ENCODE assay signal across 21 mouse cellular contexts in the genomic region with DNA sequence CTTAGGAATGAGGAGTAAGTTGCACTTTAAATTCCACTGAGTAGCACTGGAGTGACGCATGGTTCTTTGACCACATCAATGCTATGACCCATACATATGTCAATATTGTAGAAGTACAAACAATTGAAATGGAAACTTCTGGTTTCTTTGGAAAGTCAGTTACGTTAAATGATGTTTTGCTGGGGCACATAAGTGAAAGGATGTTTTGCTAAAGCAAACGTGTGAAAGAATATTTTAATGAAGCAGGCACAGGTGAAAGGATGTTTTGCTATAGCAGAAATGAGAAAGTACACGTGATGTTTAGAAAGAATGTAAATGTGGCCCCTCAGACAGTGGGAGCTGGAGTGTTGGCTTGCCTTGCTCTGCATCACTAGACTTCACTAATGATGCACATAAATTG.
DNase-seq lines count a peak whose midpoint lies in the region; ATAC-seq lines count a peak whose summit lies in the region.
"Had no signal": no experiment of that assay in that cellular context is flagged by ENCODE, and none has a peak within 500 bp of the region (broad histone marks: within the 10 kb centered on the region; RNA-seq: fewer than 3 reads in every experiment).

No protein-coding gene starts in this region.

- peak; percentile 86 for DNase-seq in CD4-positive helper T cell, adult 2 months (ENCODE audit: low read depth, low spot score)
- peak; percentile 74 for DNase-seq in naive thymus-derived CD4-positive, alpha-beta T cell, adult 2 months (ENCODE audit: low read depth)
- DNase-seq in gastrocnemius, postnatal 36 days = no peak
- no peak for DNase-seq in ovary, postnatal 36 days (ENCODE audit: low spot score)
- DNase-seq: adrenal gland, postnatal 10 days; adrenal gland, postnatal 36 days; B cell, adult 2 months; cerebellum, adult 18-20 months; cerebellum, adult 9-10 months; cerebellum, postnatal 14 days; gastrocnemius, postnatal 10 days; heart, adult 18-20 months; heart, postnatal 10 days; heart, postnatal 4 days had no signal

- ATAC-seq in CD4-positive, CD25-positive, alpha-beta regulatory T cell, adult 4 months = peak; percentile 84
- peak; percentile 85 for ATAC-seq in activated CD4-positive, CD25-positive, alpha-beta regulatory T cell, adult 4 months
- no peak for ATAC-seq in granulocyte monocyte progenitor cell, adult 5-6 weeks (replicated peaks; ENCODE audit: poor library complexity, severe bottlenecking)
- ATAC-seq: forebrain, embryonic 13.5 days; forebrain, embryonic 16.5 days; hindbrain, postnatal 0 days; intestine, embryonic 15.5 days had no signal

- intact Hi-C loops in gastrocnemius, postnatal 36 days (cut with DNase I) = no loop called here

Comparison
In these comparisons a context has a peak if more than half of its experiments do, and no peak if none do; other contexts are left out.
1. DNase-seq: peak in CD4-positive helper T cell, adult 2 months (single experiment) and naive thymus-derived CD4-positive, alpha-beta T cell, adult 2 months (single experiment); none in gastrocnemius, postnatal 36 days (0 of 2) and ovary, postnatal 36 days (single experiment).